Mouse (Mus musculus) lung, postnatal 0 days (tissue): Measurements from ENCODE around the gene Ccdc182. TPM values are rescaled to one million over a fixed set of nuclear protein-coding genes. Genes with fewer than 3 reads are reported as not detected.

ENCODE experiments used
- ATAC-seq: fragments of 200-750 bp; cut with Nextera tagmentation; 2 replicates; pipeline ENCODE4 v1.8.0; 2017; ENCODE audit warnings: moderate library complexity
- DNase-seq: peaks from one replicate; pipeline ENCODE4 v3.0.0-alpha.2; 2016; ENCODE audit warnings: low spot score
- H3K27ac ChIP-seq: fragments of 300-500 bp; sonication (generic); 2 replicates; pipeline ENCODE4 v1.5.1; 2014; ENCODE audit warnings: antibody characterized with exemption, mild to moderate bottlenecking, low read length, mixed read lengths
- H3K27me3 ChIP-seq: fragments of 300-500 bp; sonication (generic); replicated peaks from 2 replicates; pipeline ENCODE4 v1.6.1; 2014; ENCODE audit warnings: low read length, mixed read lengths; ENCODE audit not compliant: insufficient read depth
- H3K36me3 ChIP-seq: fragments of 300-500 bp; sonication (generic); 2 replicates; pipeline ENCODE4 v1.6.1; 2014; ENCODE audit warnings: low read length, mixed read lengths; ENCODE audit not compliant: insufficient read depth
- H3K4me1 ChIP-seq: fragments of 300-500 bp; sonication (generic); 2 replicates; pipeline ENCODE4 v1.6.1; 2014; ENCODE audit warnings: antibody characterized with exemption, low read depth, low read length, mixed read lengths; ENCODE audit not compliant: insufficient read depth
- H3K4me2 ChIP-seq: fragments of 300-500 bp; sonication (generic); replicated peaks from 2 replicates; pipeline ENCODE4 v1.6.1; 2014; ENCODE audit warnings: low read depth, mild to moderate bottlenecking, low read length, moderate library complexity, mixed read lengths
- H3K4me3 ChIP-seq: fragments of 300-500 bp; sonication (generic); 2 replicates; pipeline ENCODE4 v1.5.1; 2014; ENCODE audit warnings: low read depth, low read length
- H3K9ac ChIP-seq: fragments of 300-500 bp; sonication (generic); replicated peaks from 2 replicates; pipeline ENCODE4 v1.6.1; 2014; ENCODE audit warnings: low read depth, mild to moderate bottlenecking
- H3K9me3 ChIP-seq: fragments of 300-500 bp; sonication (generic); 2 replicates; pipeline ENCODE4 v1.6.1; 2016; ENCODE audit warnings: low read length, mixed read lengths
- CTCF ChIP-seq: IDR thresholded peaks from 2 replicates; pipeline ENCODE4 v1.5.1; 2016; ENCODE audit warnings: antibody characterized with exemption, mild to moderate bottlenecking
- EP300 ChIP-seq: IDR thresholded peaks from 2 replicates; pipeline ENCODE4 v1.6.1; 2016; ENCODE audit warnings: antibody characterized with exemption, mild to moderate bottlenecking, control low read depth
- WGBS: fragments of 180-500 bp; shearing (Covaris S2); extraction: QIAGEN DNeasy Blood & Tissue Kit; methylation state at CpG from one replicate; pipeline ENCODE4 v1.1.7; 2014; 5-methylcytosine and 5-hydroxymethylcytosine counted together
- polyA plus RNA-seq: library from polyadenylated mRNA; unstranded; fragments of >200 nt; fragmentation: Nextera tagmentation; extraction: Ambion mirVana; gene quantifications from 2 replicates; pipeline ENCODE4 v1.2.1, GENCODE M21; 2015

The Ccdc182 gene
- polyA plus RNA-seq, 1 experiment from 2014 or later = not detected

GRCm38 (mm10) chr11:88288805-88289340 lies 5.0 kb upstream of the Ccdc182 start:
- WGBS = 32% methylated on average over 12 of the region's 12 CpGs
- Histone ChIP-seq H3K27ac (no peak overlapping the region), H3K4me3 (no peak overlapping the region), H3K9me3 (no peaks in the 10 kb centered on the region), H3K4me2 (no peak overlapping the region), H3K9ac (no peak overlapping the region), H3K36me3 (no peaks in the 10 kb centered on the region), H3K4me1 (no peaks in the 10 kb centered on the region), H3K27me3 (peaks cover 6% of the 10 kb centered on the region; the same call in 1 of the 2 replicates)
- TF ChIP-seq EP300 = no peak
- TF ChIP-seq CTCF = peak; percentile 34
- ATAC-seq (no peak), DNase-seq (no peak)

GRCm38 (mm10) chr11:88291245-88291644 lies 2.6 kb upstream of the Ccdc182 start:
- DNase-seq = peak; percentile 32
- Histone ChIP-seq H3K4me2 (no peak overlapping the region), H3K4me3 (no peak overlapping the region), H3K9ac (no peak overlapping the region), H3K9me3 (no peaks in the 10 kb centered on the region), H3K4me1 (no peaks in the 10 kb centered on the region), H3K27ac (no peak overlapping the region), H3K36me3 (no peaks in the 10 kb centered on the region), H3K27me3 (peaks cover 6% of the 10 kb centered on the region; the same call in 1 of the 2 replicates)
- 51% methylated on average over 4 of the region's 4 CpGs for WGBS
- TF ChIP-seq CTCF (no peak), EP300 (no peak)
- peak; percentile 32; the same call in 1 of the 2 replicates for ATAC-seq

- H3K4me3 ChIP-seq = no peak overlapping the region
- H3K4me1 ChIP-seq = no peaks in the 10 kb centered on the region
- WGBS = 34% methylated on average over 4 of the region's 4 CpGs
- no peak overlapping the region for H3K27ac ChIP-seq
- peaks cover 6% of the 10 kb centered on the region; the same call in 1 of the 2 replicates for H3K27me3 ChIP-seq
- no peak for ATAC-seq
- no peak overlapping the region for H3K4me2 ChIP-seq
- no peaks in the 10 kb centered on the region for H3K36me3 ChIP-seq
- no peak for TF ChIP-seq EP300
- peak; percentile 71 for TF ChIP-seq CTCF
- H3K9me3 ChIP-seq = no peaks in the 10 kb centered on the region
- DNase-seq = peak; percentile 54
- H3K9ac ChIP-seq = no peak overlapping the region
These were observed 2.2 kb upstream of the Ccdc182 start for GRCm38 (mm10) chr11:88291688-88292087.

- Histone ChIP-seq H3K27ac (no peak overlapping the region), H3K4me3 (no peak overlapping the region), H3K4me2 (0 out of 2 replicates have a peak overlapping the region, but pooled peaks have one; percentile 17), H3K27me3 (peaks cover 6% of the 10 kb centered on the region; the same call in 1 of the 2 replicates), H3K36me3 (no peaks in the 10 kb centered on the region), H3K9ac (no peak overlapping the region), H3K4me1 (no peaks in the 10 kb centered on the region), H3K9me3 (no peaks in the 10 kb centered on the region)
- ATAC-seq (no peak), DNase-seq (no peak)
- TF ChIP-seq EP300 (no peak), CTCF (no peak)
- WGBS = 41% methylated on average over 17 of the region's 17 CpGs
These were observed 494 bp downstream of the Ccdc182 start for GRCm38 (mm10) chr11:88294394-88294710.

- Histone ChIP-seq H3K9ac (no peak overlapping the region), H3K4me2 (no peak overlapping the region), H3K4me3 (no peak overlapping the region), H3K4me1 (no peaks in the 10 kb centered on the region), H3K36me3 (no peaks in the 10 kb centered on the region), H3K27me3 (peaks cover 6% of the 10 kb centered on the region; the same call in 1 of the 2 replicates), H3K9me3 (no peaks in the 10 kb centered on the region), H3K27ac (no peak overlapping the region)
- TF ChIP-seq EP300 = no peak
- no peak for TF ChIP-seq CTCF
- DNase-seq (no peak), ATAC-seq (no peak)
- 58% methylated on average over 5 of the region's 5 CpGs for WGBS
These were observed 1.4 kb downstream of the Ccdc182 start for GRCm38 (mm10) chr11:88295298-88295697.

- WGBS = 57% methylated on average over 4 of the region's 4 CpGs
- Histone ChIP-seq H3K36me3 (no peaks in the 10 kb centered on the region), H3K9ac (no peak overlapping the region), H3K9me3 (no peaks in the 10 kb centered on the region), H3K27me3 (peaks cover 6% of the 10 kb centered on the region; the same call in 1 of the 2 replicates), H3K4me3 (no peak overlapping the region), H3K27ac (no peak overlapping the region), H3K4me2 (no peak overlapping the region), H3K4me1 (no peaks in the 10 kb centered on the region)
- TF ChIP-seq CTCF = peak; percentile 45
- no peak for TF ChIP-seq EP300
- no peak for DNase-seq
- no peak for ATAC-seq
These were observed 3.7 kb downstream of the Ccdc182 start for GRCm38 (mm10) chr11:88297526-88297925.
